Mouse (Mus musculus) adrenal gland, postnatal 10 days (tissue): ENCODE results near the gene Adam22. TPM values are rescaled to one million over a fixed set of nuclear protein-coding genes. Genes with fewer than 3 reads are reported as not detected.

Source experiments
- DNase-seq: peaks from one replicate; pipeline ENCODE4 v3.0.0; 2021; ENCODE audit warnings: mixed read lengths
- long read RNA-seq, 2 experiments: library from polyadenylated mRNA; stranded (forward); transcript quantifications; one replicate each; pipeline ENCODE4 v2.0.0; 2021
- total RNA-seq, 2 experiments: library from RNA; stranded (reverse); gene quantifications; 2 replicates each; pipeline ENCODE4 v1.2.3; 2021

The Adam22 gene
- 1 to 10 TPM; 5.2 to 6.8 TPM for total RNA-seq
- long read RNA-seq, experiment 1, partial matches to known transcripts = 0 of 2 reads
- long read RNA-seq, experiment 1, other reads (novel, unspliced or antisense) = 1 of 2 reads
- long read RNA-seq, experiment 2 = 0 reads

DNA sequence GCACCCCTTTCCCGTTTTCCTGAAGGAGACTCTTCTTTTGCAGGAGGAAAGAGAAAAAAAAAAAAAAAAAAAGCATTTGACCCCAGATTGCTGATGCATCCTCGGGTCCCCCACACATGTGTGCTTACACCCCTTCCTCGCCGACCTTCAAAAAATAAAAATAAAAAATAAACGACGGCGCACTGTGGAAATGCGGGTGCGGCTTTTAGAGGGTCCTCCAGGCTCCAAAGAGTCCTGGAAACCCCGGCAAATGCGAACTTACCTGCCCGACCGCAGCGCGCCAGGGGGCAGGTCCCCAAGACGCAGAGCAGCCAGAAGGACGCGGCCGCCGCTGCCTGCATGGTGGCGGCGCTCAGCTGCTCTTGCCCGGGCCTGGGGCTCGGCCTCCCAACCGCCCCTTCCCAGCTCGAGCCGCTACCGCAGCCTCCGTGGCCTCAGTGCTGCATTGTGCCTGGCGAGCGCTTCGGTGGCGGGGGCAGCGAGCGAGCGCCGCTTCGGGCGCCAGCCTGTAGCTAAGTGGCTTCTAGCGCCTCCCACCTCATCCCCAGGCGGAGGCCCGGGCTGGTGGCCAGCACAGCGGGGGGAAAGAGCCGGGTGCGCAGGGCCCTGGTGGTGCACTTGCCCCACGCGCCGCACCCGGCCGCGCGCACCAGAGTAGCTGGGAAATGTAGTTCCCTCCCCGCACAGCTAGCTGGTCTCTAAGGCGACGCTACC lies at the start of gene Adam22:
Gene Adam22 (minus strand): TSS at position 547 of the 714 bp plus-strand sequence.
- peak; percentile 84 for DNase-seq

DNA sequence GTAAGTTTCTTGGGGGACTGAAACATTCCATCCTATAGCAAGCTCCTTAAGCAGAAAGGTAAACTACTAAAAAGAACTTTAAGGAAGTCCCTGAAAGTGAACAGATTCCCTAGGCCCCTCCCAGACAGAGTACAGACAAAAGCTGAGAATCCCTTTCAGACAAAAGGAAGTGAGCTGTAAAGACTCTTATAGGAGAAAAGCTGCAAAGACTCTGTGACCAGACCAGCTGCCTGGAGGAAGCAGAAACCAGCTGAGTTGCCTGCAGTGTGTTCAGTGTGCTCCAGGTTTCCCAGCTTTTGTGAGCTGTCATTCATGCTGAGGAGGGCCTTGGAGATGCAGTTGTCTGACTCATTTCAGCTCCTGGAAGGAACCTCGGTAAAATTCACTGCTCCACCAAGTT lies 49.5 kb upstream of the Adam22 start:
- DNase-seq = no peak

DNA sequence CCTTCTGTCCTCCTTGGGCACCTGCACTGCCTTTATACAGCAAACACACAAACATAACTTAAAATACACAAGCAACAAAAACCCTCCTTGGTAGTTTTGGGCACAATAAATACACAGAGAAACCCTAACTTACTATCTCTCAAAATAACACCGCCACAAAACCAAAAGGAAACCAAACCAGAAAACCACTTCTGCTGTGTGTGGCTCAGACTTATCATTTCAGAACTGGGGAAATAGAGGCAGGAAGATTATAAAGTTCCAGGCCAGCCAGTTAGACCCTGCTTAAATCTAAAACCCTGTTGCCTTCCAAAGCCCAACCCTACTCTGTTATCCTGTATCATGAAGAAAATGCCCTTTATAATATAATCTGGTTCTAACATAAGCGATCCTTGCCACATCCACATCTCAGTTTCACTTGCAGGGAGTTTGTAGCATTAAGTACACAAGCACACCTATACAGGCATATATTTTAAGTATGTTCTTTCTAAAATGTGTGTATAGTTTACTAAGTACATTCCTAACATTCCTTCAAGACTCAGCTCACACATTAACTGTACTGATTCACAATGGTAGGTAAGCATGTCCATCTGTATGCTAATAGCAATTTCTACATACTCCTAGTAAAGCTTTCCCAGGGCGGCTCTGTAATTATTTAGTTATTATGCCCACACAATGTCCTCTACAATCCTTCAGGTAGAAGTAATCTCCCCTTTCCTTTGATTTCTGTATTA lies 48.9 kb upstream of the Adam22 start:
- DNase-seq = no peak

- DNase-seq = no peak
Measured at GRCm38 (mm10) chr5:8408746-8409145, 40.8 kb upstream of the Adam22 start.

GRCm38 (mm10) chr5:8397587-8398249 lies 29.8 kb upstream of the Adam22 start:
- no peak for DNase-seq

DNA sequence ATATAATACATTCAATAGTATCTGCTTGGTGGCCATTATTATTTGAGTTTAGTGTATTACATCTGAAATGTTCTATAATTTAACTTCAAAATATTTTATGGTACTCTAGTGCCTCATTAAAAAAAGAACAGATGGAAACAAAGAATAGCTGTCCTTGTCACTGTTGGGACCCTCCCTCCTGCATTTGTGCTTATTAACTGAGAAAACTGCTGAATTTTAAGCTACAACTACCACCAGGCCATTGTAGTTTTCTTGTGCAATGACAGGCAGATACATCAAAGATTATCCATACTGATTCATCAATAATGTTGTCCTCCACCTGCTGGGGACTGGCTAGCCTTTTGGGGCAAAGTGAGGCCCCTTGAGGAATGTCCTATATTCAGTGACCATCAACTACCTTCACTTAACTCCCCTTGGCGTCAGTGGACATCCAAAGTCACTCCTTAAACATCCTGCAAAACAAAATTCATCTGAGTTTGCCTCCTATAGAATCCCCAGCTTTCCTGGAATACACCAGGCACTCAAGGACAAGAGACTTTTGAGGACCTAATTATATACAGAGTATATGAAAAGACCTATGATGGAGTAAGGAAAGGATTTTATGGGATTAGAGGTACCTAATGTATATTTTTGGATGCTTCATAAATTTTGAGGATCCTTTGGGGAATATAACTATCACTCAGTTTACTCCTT lies 26.1 kb upstream of the Adam22 start:
- no peak for DNase-seq

DNA sequence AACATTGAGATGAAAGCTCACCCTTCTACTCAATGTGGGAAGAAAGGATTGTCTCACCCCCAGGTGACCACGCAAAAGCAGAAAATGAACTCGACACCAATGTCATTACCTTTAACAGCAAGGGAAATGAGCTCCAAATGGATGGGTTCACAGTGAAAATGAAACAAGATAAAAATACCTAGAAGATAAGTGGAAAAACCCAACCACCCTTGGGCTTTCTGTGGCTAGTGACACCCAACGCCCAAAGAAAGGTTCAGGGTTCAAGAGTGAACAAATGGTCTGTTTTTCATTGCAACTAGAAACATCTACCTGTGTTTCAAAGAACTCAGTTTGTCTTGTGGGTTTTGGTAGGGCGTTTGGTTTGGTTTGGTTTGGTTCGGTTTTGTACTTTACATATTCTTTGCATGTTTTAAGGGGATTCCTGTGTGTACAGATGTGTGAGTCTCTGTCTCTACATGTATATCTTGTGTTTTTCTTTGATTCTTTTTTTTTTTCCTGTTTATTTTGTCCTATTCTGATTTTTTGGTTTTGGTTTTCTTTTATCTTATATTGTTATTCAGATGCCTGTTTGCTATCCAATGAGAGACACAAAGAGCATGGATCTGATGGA lies 6.4 kb upstream of the Adam22 start:
- no peak for DNase-seq

- no peak for DNase-seq
Measured at GRCm38 (mm10) chr5:8373415-8373814, 5.5 kb upstream of the Adam22 start.

DNA sequence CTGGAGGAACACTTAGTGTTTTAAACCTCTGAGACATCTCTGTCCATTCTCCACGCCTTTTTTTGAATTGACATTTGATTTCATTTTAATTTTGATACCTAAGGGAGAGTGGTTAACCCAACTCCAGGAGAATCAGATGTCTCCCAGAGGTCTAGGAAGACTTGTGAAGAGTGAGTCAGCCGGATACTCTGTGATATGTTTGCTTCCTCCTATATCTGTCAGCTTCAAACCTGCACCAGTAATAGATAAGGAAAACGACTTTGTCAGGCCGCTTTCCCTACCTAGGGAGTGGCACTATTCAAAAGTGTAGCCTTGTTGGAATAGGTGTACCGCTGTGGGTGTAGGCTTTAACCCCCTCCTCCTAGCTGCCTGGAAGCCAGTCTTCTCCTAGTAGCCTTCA lies 821 bp upstream of the Adam22 start:
- DNase-seq = no peak

DNA sequence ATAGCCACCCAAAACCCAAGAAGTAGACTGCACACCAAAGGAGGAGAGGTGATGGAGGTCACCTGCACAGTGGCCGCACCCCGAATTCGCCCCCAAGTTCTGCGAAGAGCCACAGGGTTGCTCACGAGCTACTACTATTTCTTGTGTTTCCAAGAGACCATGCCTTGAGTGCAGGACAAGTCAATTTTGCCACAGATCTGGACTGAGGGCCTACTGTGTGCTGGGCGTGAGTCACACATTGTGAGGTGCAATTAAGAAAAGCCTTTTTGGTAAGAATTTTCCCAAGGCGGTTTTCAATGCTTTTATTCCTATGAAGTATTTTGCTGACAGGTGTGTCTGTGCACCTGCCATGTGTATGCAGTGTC lies 350 bp upstream of the Adam22 start:
- no peak for DNase-seq

DNA sequence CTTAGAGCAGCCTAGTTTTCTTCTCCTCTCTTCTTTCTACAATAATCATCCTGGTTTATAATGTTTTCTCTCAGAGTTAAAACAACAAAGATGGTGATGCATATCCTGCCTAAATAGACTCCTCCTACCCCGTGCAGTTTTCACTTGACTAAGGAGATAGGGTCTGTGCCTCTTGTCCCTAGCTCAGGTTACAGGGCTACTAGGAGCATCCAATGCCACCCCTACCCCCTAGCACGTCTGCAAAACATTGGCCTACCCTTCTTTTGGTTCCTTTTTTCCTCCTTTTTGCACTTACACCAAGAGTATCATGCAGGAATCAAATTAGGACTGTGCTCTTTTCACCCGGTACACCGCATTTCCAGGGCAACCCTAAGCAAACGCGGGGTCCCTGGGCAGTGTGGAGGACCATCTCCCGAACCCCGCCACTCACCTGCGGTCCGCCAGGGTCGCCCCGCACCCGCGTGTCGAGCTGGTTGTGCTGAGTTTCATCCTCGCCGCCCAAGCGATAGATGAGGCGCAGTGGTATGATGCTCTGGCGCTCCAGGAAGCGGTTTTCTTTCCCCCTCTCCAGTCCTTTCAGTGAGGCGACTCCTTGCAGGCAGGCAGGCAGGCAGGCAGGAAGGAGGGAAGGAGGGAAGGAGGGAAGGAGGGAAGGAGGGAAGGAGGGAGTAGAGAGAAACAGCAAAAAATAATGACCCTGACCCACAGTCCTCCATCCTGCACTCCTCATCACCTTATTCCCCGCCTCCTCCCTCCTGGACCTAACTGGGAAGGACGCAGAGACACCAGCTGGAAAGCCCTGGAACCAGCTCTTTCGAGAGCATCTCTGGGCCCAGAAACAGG lies 968 bp downstream of the Adam22 start:
- DNase-seq = no peak

- no peak for DNase-seq
Measured at GRCm38 (mm10) chr5:8362361-8362760, 5.6 kb downstream of the Adam22 start.

- DNase-seq = no peak
Measured at GRCm38 (mm10) chr5:8357677-8358076, 10.3 kb downstream of the Adam22 start.

DNA sequence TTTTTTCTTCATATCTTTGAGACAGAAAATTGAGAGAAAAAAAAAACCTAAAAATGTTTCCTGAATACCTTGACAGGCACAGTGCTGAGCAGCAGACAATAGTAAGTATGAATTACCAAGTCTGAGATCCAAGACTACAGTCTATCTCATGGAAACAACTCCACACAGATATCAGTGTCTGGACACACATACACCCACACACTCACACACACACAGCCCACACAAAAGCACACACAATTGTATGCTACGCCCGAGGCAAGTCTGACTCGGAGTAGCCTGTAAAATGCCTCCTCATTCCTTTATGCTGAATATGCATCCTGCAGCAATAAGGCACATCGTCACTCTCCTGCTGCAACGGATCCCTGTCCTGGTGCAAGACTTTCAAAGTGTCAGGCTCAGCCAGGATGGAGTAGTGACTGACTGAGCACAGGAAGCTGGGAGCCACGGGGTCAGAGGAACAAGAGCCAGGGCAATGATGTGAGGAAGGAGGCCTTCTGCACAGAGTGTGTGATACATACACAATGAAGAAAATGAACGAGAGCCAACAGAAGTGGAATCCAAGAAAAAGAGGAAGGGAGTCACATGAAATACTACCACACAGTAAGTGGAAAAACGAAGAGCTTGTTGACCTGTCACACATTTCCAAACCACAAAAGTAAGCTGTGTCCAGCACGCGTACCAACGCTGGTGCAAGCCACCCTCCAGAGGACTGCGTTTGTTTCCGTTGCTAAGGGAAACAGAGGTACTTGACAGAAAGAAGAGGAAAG lies 10.9 kb downstream of the Adam22 start:
- DNase-seq = no peak

DNA sequence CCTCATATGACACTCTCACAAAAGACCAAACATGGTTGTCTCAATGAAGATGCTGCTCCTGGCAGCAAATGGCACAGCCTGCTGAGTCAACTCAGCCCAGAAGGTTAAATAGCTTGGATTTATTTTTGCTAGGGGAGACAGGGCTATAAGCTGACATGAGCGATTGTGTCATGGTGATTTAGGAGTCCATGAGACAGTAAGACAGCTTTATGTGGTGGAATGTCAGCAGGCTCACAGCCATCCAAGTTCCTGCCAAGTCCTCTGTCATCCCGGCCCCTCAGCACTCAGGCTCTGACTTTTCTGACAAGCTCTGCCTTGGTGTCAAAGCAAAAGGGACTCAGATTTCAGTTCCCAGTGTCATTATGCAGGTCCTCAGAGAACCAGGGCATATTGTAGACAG lies 11.6 kb downstream of the Adam22 start:
- DNase-seq = peak; percentile 39

DNA sequence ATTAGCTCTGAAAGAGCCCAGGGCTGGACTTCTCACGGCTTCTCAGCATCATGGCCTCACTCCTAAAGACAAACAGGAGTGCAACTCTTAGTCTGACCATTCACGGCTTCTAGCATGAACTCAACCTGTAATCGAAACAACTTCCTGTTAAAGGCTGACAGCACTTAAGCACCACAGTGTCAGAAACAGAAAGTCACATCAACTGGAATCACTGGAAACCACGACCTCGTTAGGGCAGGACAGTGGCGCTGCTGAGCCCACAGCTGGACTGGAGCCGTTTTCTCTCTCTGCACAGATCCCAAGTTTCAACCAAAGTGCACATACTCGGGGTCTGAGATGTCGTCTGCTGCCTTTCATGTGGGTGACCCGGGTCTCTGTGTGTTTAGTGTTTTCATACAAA lies 18.4 kb downstream of the Adam22 start:
- no peak for DNase-seq

GRCm38 (mm10) chr5:8346329-8346728 lies 21.6 kb downstream of the Adam22 start:
- no peak for DNase-seq

DNA sequence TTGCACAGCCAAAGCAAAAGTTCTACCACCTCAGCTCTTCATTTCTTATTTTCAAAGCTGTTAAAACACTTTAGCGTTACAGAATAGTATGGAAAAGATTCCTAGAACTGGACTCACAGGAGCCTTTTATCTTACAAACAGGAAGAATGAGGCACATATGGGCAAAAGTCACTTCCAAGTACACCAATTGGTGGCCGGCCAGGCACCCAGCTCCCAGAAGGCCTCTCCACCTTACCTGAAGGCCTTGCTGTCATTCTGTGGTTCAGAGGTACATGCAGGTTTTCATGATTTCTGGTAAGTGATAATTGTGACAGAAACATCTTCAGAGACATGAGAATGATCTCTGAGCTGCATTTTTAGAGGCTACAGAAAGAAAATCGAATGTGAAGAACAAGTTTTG lies 24.7 kb downstream of the Adam22 start:
- no peak for DNase-seq

DNA sequence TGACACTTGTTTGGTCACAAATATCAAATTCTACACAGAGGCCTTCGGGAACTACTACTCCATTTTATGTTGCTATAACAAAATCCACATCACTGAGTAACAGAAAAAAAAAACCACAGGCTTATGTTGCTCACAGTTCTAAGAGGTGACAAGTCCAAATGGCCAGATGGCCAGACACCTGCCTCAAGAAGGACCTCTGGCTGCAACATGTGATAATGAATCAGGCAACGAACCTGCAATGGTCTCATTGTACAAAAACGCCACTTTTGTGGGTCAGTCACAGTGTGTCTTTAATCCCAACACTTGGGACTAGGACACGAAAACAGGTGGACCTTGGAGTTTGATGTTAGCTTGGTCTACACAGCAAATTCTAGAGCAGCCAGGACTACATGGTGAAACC lies 26.3 kb downstream of the Adam22 start:
- no peak for DNase-seq

DNA sequence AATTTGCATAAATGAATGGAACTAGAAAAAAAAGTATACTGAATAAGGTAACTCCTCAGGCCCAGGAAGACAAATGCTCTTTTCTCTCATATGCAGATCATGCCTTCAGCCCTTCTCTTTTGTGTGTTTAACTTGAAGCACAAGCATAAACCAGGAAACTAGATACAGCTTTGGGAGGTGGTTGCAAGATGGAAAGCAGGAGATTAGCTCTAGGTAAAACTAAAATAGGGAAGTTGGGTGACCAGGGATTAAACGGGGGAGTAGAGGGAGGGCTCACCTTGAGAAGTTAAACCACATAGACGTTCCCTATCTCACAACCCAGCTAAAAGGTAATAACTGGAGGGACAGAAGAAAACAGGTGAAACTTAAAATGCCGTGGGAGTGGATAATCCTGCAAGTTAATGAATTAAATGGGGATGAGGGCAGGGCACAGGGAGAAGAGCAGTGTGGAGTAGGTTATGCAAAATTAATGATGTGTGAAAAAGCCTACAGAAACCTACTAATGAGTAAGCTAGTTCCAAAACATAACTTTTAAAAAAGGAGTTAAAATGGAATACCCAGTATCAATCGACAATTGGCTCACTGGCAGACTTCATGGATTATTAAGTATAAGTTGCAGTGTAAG lies 40.2 kb downstream of the Adam22 start:
- DNase-seq = no peak
